Mouse (Mus musculus): ENCODE data around the gene Pknox2.

GRCm38 (mm10) chr9:37187407-37187806 lies 40.2 kb upstream of the Pknox2 start:
- TF ChIP-seq ZC3H11A (IDR thresholded peaks at IDR 0.05; ENCODE audit: borderline replicate concordance, low read depth, low read length) = no peak
- TF ChIP-seq ZNF384 (IDR thresholded peaks at IDR 0.05; ENCODE audit: low read depth, low read length) = no peak
- no peak for TF ChIP-seq MAFK (IDR thresholded peaks at IDR 0.05; ENCODE audit: insufficient read depth, low read depth, low read length)
- no peak for TF ChIP-seq CHD2 (IDR thresholded peaks at IDR 0.05; ENCODE audit: low read depth, low read length)
- TF ChIP-seq HCFC1 (IDR thresholded peaks at IDR 0.05; ENCODE audit: borderline replicate concordance, insufficient read depth, low read length) = no peak

All from ES-E14 (cell line).